In the genomic region with DNA sequence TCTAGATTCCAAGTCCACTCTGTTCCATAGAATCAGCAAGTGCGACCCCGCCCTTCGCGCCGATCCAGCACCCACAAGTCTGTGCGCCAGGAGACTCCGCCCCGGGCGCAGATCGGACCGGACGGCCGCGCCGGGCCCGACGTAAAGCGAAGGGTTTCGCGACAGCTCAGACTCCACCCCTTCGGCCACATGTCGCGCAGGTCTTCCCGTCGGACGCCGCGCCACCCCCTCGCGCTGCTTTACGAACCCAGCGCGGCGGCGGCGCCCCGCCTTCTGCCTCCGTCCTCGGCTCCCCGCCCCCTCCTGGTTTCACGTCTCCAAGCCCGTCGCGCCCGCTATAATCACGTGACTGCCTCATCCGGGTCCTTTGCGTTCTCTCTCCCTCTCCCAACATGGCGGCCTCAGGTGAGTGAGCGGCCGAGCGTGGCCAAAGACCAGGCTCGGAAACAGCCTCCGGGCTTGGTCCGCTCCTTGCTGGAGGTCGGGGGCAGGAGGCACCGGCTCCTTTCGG, we compare ENCODE assay signal across 8 mouse cellular contexts. TPM values are rescaled to one million over a fixed set of nuclear protein-coding genes. Genes with fewer than 3 reads are reported as not detected.
DNase-seq lines count a peak whose midpoint lies in the region; ATAC-seq and TF ChIP-seq lines count a peak whose summit lies in the region.

A gene (plus strand): TSS at position 215 of the 511 bp plus-strand sequence.

- H3K9ac ChIP-seq in lung, postnatal 0 days (replicated peaks; ENCODE audit: low read depth), result peak within 1 kb of the TSS; percentile 91

- no peak; the same call in 1 of the 2 replicates for TF ChIP-seq CTCF in lung, postnatal 0 days (IDR thresholded peaks at IDR 0.05)

- no peaks in the 10 kb centered on the region for H3K27me3 ChIP-seq in hindbrain, embryonic 10.5 days (ENCODE audit: insufficient read depth, poor library complexity, severe bottlenecking)
- H3K27me3 ChIP-seq in lung, postnatal 0 days (replicated peaks; ENCODE audit: insufficient read depth, low read length), result no peaks in the 10 kb centered on the region

- no peaks in the 10 kb centered on the region for H3K9me3 ChIP-seq in hindbrain, embryonic 10.5 days
- no peaks in the 10 kb centered on the region for H3K9me3 ChIP-seq in lung, postnatal 0 days (ENCODE audit: low read length)

- peak; percentile 100 for DNase-seq in MN1 (ENCODE audit: low spot score)
- peak; percentile 99 for DNase-seq in cerebellum, adult 9-10 months
- DNase-seq in hindbrain, embryonic 10.5 days (ENCODE audit: low spot score), result peak; percentile 99
- DNase-seq in layer of hippocampus, adult 9-11 months, result peak; percentile 100
- peak; percentile 100 for DNase-seq in lung, postnatal 0 days (ENCODE audit: low spot score)
- peak; percentile 96 for DNase-seq in ovary, postnatal 14 days (ENCODE audit: low spot score)
- DNase-seq in thymus, postnatal 14 days, result peak; percentile 99

- peak within 1 kb of the TSS; percentile 93 for H3K4me2 ChIP-seq in lung, postnatal 0 days (replicated peaks; ENCODE audit: low read depth, low read length)

- H3K4me3 ChIP-seq in hindbrain, embryonic 10.5 days, result peak within 1 kb of the TSS; percentile 92
- peak within 1 kb of the TSS; percentile 97 for H3K4me3 ChIP-seq in lung, postnatal 0 days (ENCODE audit: low read depth, low read length)

- H3K4me1 ChIP-seq in hindbrain, embryonic 10.5 days (replicated peaks), result peaks cover 24% of the 10 kb centered on the region
- peaks cover 9% of the 10 kb centered on the region; the same call in 1 of the 2 replicates for H3K4me1 ChIP-seq in lung, postnatal 0 days (ENCODE audit: insufficient read depth, low read depth, low read length)

- TF ChIP-seq EP300 in lung, postnatal 0 days (IDR thresholded peaks at IDR 0.05), result no peak

- peak within 1 kb of the TSS; percentile 97 for H3K27ac ChIP-seq in hindbrain, embryonic 10.5 days
- peak within 1 kb of the TSS; percentile 95 for H3K27ac ChIP-seq in lung, postnatal 0 days (ENCODE audit: low read length)

- H3K36me3 ChIP-seq in hindbrain, embryonic 10.5 days, result peaks cover 8% of the 10 kb centered on the region; the same call in 1 of the 2 replicates
- no peaks in the 10 kb centered on the region for H3K36me3 ChIP-seq in lung, postnatal 0 days (ENCODE audit: insufficient read depth, low read length)

- ATAC-seq in frontal cortex, adult (ENCODE audit: low TSS enrichment), result peak; percentile 96
- ATAC-seq in lung, postnatal 0 days, result peak; percentile 96

- WGBS in hindbrain, embryonic 10.5 days, result under 1% methylated on average over 58 of the region's 58 CpGs
- WGBS in lung, postnatal 0 days, result under 1% methylated on average over 55 of the region's 58 CpGs

RNA-seq across cellular contexts. Expression of the gene that starts here (rescaled TPM):
- 80.4 and 122 TPM in 2 replicates for polyA plus RNA-seq in hindbrain, embryonic 10.5 days (2016; fragmentation: Nextera tagmentation; extraction: Ambion mirVana)
- polyA plus RNA-seq in lung, postnatal 0 days (2015; fragmentation: Nextera tagmentation; extraction: Ambion mirVana), result 54.0 and 61.8 TPM in 2 replicates

Comparison
In these comparisons a context has a peak if more than half of its experiments do, and no peak if none do; other contexts are left out.
1. Peak in every context shown above with its lines: DNase-seq, ATAC-seq, H3K4me3 ChIP-seq and H3K27ac ChIP-seq.